Mouse (Mus musculus): ENCODE measurements around the gene Gjb1. TPM values are rescaled to one million over a fixed set of nuclear protein-coding genes. Genes with fewer than 3 reads are reported as not detected.

Gene Gjb1
- polyA plus RNA-seq, 1 experiment from 2014 or later, result 1.3 TPM

DNA sequence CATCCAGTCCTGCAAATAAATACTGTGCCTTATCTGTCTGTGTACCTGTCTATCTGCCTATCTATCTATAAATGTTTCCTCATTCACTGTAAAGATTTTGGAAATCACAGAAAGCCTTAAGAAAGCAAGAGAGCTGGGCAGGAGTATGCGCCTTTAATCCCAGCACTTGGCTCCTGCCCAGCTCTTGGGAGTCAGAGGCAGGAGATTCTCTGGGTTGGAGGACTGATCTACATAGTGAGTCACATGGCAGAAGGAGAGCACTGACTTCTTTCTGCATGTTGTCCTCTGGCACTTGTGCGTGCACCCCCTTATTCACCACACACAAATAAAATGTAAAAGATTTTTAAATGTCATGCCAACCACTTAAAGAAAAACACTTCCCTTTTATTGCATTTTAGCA, 47.3 kb downstream of the Gjb1 start:
- no peak for ATAC-seq (ENCODE audit: low read depth)
- H3K9ac ChIP-seq (replicated peaks; ENCODE audit: low read depth, low read length), result no peak overlapping the region
- no peak overlapping the region for H3K27ac ChIP-seq (ENCODE audit: low read depth, low read length)
- H3K9me3 ChIP-seq (ENCODE audit: control insufficient read depth, low read length), result no peaks in the 10 kb centered on the region
- 87% methylated on average over 2 of the region's 2 CpGs for WGBS
- H3K4me3 ChIP-seq (ENCODE audit: low read depth, low read length), result no peak overlapping the region
- no peaks in the 10 kb centered on the region for H3K27me3 ChIP-seq (ENCODE audit: control insufficient read depth, insufficient read depth, low read length)
- H3K36me3 ChIP-seq (ENCODE audit: control insufficient read depth, insufficient read depth, low read length), result no peaks in the 10 kb centered on the region
- H3K4me1 ChIP-seq (ENCODE audit: control insufficient read depth, insufficient read depth, low read length), result peaks cover 3% of the 10 kb centered on the region; the same call in 1 of the 2 replicates
- H3K4me2 ChIP-seq (ENCODE audit: low read depth, low read length), result no peak overlapping the region

- Histone ChIP-seq H3K9ac (replicated peaks; ENCODE audit: low read depth, low read length) (no peak overlapping the region), H3K27me3 (ENCODE audit: control insufficient read depth, insufficient read depth, low read length) (no peaks in the 10 kb centered on the region), H3K4me3 (ENCODE audit: low read depth, low read length) (no peak overlapping the region), H3K36me3 (ENCODE audit: control insufficient read depth, insufficient read depth, low read length) (no peaks in the 10 kb centered on the region), H3K9me3 (ENCODE audit: control insufficient read depth, low read length) (no peaks in the 10 kb centered on the region), H3K4me2 (ENCODE audit: low read depth, low read length) (no peak overlapping the region), H3K4me1 (ENCODE audit: control insufficient read depth, insufficient read depth, low read length) (no peaks in the 10 kb centered on the region), H3K27ac (ENCODE audit: low read depth, low read length) (no peak overlapping the region)
- no peak for ATAC-seq (ENCODE audit: low read depth)
- WGBS, result 8% methylated on average over 1 of the region's 1 CpGs
Measured at GRCm38 (mm10) chrX:101427774-101428173, 51.6 kb downstream of the Gjb1 start.

DNA sequence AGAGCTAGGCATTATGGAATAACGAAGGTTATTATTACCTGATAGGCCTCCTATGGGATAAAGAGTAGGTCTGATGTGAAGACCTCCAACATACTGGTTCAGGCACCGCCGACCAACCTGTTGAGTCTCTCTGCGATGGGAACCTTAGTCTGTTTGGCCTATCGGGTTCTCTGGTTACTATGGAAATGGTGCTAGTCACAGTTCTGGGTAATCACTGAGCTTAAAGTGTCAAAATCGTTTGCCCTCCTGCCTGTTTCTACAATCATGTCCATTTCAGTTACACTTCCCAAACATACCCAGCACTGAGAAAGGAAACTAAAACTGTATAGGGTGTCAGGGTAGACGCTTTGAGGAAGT, 52.6 kb downstream of the Gjb1 start:
- Histone ChIP-seq H3K27me3 (ENCODE audit: control insufficient read depth, insufficient read depth, low read length) (no peaks in the 10 kb centered on the region), H3K9ac (replicated peaks; ENCODE audit: low read depth, low read length) (no peak overlapping the region; the same call in 1 of the 2 replicates), H3K4me2 (ENCODE audit: low read depth, low read length) (peak overlapping the region; percentile 40), H3K4me3 (ENCODE audit: low read depth, low read length) (peak overlapping the region; percentile 56), H3K36me3 (ENCODE audit: control insufficient read depth, insufficient read depth, low read length) (no peaks in the 10 kb centered on the region), H3K4me1 (ENCODE audit: control insufficient read depth, insufficient read depth, low read length) (no peaks in the 10 kb centered on the region), H3K9me3 (ENCODE audit: control insufficient read depth, low read length) (no peaks in the 10 kb centered on the region), H3K27ac (ENCODE audit: low read depth, low read length) (peak overlapping the region; percentile 81)
- 23% methylated on average over 7 of the region's 7 CpGs for WGBS
- ATAC-seq (ENCODE audit: low read depth), result peak; percentile 7; the same call in 1 of the 2 replicates

DNA sequence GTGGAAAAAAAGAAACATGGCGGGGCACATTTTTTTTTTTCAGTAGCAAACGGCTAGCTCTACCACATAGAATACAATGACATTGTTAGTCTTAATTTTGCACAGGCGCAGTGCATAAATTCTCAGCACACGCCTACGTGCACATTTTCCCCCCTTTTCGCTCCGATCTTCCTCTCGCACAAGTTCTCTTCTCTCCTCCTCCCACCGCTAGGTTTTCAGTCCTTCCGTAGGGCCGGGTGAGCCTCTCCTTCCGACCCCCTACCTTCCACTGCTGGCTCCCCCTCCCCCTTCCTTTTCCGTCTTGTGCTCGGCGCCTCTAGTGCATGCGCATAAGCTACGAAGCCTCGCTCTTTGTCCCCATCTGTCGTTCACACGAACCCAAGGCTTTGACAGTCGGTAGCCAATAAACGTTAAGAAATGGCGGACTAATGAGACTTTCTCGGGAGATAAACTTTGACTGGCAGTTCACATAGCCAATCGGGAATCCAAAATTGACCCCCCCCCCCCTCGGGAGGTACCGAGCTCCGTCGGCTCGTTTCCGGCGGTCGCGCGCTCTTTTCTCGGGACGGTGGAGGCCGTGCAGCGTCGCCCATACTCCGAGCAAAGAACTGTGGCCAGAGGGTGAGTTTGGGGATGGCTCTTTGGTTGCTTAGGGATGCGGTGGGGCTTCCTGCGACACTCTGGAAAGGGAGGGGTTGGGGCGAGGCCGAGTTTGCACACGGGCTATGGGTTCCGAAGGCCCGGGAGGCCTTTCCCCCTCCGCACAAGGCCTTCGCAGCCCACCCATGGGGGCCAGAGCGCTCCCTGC, 53.2 kb downstream of the Gjb1 start, which contains the start of gene Nono:
Gene Nono, plus strand, starts transcription at position 177 of the 808 bp plus-strand sequence.
- Histone ChIP-seq H3K4me2 (ENCODE audit: low read depth, low read length) (peak within 1 kb of the TSS; percentile 46), H3K9me3 (ENCODE audit: control insufficient read depth, low read length) (no peaks in the 10 kb centered on the region), H3K9ac (replicated peaks; ENCODE audit: low read depth, low read length) (peak within 1 kb of the TSS; percentile 86), H3K27me3 (ENCODE audit: control insufficient read depth, insufficient read depth, low read length) (no peaks in the 10 kb centered on the region), H3K4me3 (ENCODE audit: low read depth, low read length) (peak within 1 kb of the TSS; percentile 56), H3K36me3 (ENCODE audit: control insufficient read depth, insufficient read depth, low read length) (no peaks in the 10 kb centered on the region), H3K27ac (ENCODE audit: low read depth, low read length) (peak within 1 kb of the TSS; percentile 90), H3K4me1 (ENCODE audit: control insufficient read depth, insufficient read depth, low read length) (no peaks in the 10 kb centered on the region)
- ATAC-seq (ENCODE audit: low read depth), result peak; percentile 96
- WGBS, result 17% methylated on average over 50 of the region's 51 CpGs

- 19% methylated on average over 14 of the region's 14 CpGs for WGBS
- peak overlapping the region; percentile 56 for H3K4me3 ChIP-seq (ENCODE audit: low read depth, low read length)
- H3K4me2 ChIP-seq (ENCODE audit: low read depth, low read length), result peak overlapping the region; percentile 46
- peak; percentile 56; the same call in 1 of the 2 replicates for ATAC-seq (ENCODE audit: low read depth)
- H3K9me3 ChIP-seq (ENCODE audit: control insufficient read depth, low read length), result no peaks in the 10 kb centered on the region
- H3K36me3 ChIP-seq (ENCODE audit: control insufficient read depth, insufficient read depth, low read length), result no peaks in the 10 kb centered on the region
- no peaks in the 10 kb centered on the region for H3K4me1 ChIP-seq (ENCODE audit: control insufficient read depth, insufficient read depth, low read length)
- peak overlapping the region; percentile 90 for H3K27ac ChIP-seq (ENCODE audit: low read depth, low read length)
- peak overlapping the region; percentile 86 for H3K9ac ChIP-seq (replicated peaks; ENCODE audit: low read depth, low read length)
- no peaks in the 10 kb centered on the region for H3K27me3 ChIP-seq (ENCODE audit: control insufficient read depth, insufficient read depth, low read length)
Measured at GRCm38 (mm10) chrX:101429976-101430375, 53.8 kb downstream of the Gjb1 start.

Other genes starting within 250 kb of the Gjb1 start
- 36.5 and 39.1 TPM in 2 replicates for gene Snx12, start 153.8 kb upstream of the Gjb1 start, polyA plus RNA-seq (2014; fragmentation: Nextera tagmentation; extraction: Ambion mirVana)
- gene Foxo4, start 121.8 kb upstream of the Gjb1 start, polyA plus RNA-seq (2014; fragmentation: Nextera tagmentation; extraction: Ambion mirVana), result 0.55 and 0.59 TPM in 2 replicates
- not detected in 2 replicates for gene Gm614, start 112.4 kb upstream of the Gjb1 start, polyA plus RNA-seq (2014; fragmentation: Nextera tagmentation; extraction: Ambion mirVana)
- gene Il2rg, start 108.1 kb upstream of the Gjb1 start, polyA plus RNA-seq (2014; fragmentation: Nextera tagmentation; extraction: Ambion mirVana), result 2.7 and 5.1 TPM in 2 replicates
- gene Gm20489, start 107.4 kb upstream of the Gjb1 start, polyA plus RNA-seq (2014; fragmentation: Nextera tagmentation; extraction: Ambion mirVana), result not detected in 2 replicates
- gene Med12, start 102.3 kb upstream of the Gjb1 start, polyA plus RNA-seq (2014; fragmentation: Nextera tagmentation; extraction: Ambion mirVana), result 32.0 and 34.2 TPM in 2 replicates
- 91.8 and 121 TPM in 2 replicates for gene Nlgn3, start 77.2 kb upstream of the Gjb1 start, polyA plus RNA-seq (2014; fragmentation: Nextera tagmentation; extraction: Ambion mirVana)
- 61.6 and 66.1 TPM in 2 replicates for gene Zmym3, start 44.5 kb downstream of the Gjb1 start, polyA plus RNA-seq (2014; fragmentation: Nextera tagmentation; extraction: Ambion mirVana)
- gene Nono, start 52.9 kb downstream of the Gjb1 start, polyA plus RNA-seq (2014; fragmentation: Nextera tagmentation; extraction: Ambion mirVana), result 237 and 332 TPM in 2 replicates
- 1.9 and 2.1 TPM in 2 replicates for gene Itgb1bp2, start 72.7 kb downstream of the Gjb1 start, polyA plus RNA-seq (2014; fragmentation: Nextera tagmentation; extraction: Ambion mirVana)
- 21.2 and 22.5 TPM in 2 replicates for gene Taf1, start 156.4 kb downstream of the Gjb1 start, polyA plus RNA-seq (2014; fragmentation: Nextera tagmentation; extraction: Ambion mirVana)